Mouse (Mus musculus): ENCODE data around the gene Upf2. TPM values are rescaled to one million over a fixed set of nuclear protein-coding genes. Genes with fewer than 3 reads are reported as not detected.

The Upf2 gene
- polyA plus RNA-seq, 1 experiment, result 1.2 TPM

DNA sequence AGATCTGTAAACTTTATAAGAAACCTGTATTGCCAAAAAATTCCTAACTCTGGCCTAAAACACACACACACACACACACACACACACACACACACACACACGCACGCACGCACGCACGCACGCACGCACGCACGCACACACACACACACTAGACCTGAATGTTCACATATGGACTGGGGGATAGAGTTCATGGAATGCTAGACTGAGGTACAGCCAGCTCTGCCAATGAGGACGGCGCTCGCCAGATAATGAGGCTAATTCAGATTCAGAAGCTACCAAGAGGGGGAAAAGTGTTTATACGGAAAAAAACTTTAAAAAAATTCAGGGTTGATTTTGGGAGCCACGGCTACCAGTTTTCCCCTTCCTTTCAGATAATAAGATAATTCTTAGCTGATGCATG is 11.4 kb upstream of the Upf2 start:
- Histone ChIP-seq H3K27me3 (ENCODE audit: control insufficient read depth, insufficient read depth, low read length) (no peaks in the 10 kb centered on the region; the same call in 1 of the 2 replicates), H3K4me3 (ENCODE audit: low read depth, low read length) (no peak overlapping the region), H3K36me3 (ENCODE audit: control insufficient read depth, insufficient read depth, low read length) (no peaks in the 10 kb centered on the region), H3K4me1 (ENCODE audit: control insufficient read depth, insufficient read depth, insufficient read length, low read length) (peaks cover 5% of the 10 kb centered on the region), H3K27ac (ENCODE audit: insufficient read depth, low read depth, low read length) (no peak overlapping the region)
- no peak for TF ChIP-seq CTCF (IDR thresholded peaks at IDR 0.05; ENCODE audit: extremely low read depth, insufficient read length, insufficient replicate concordance, low read depth, low read length)
- no peak for TF ChIP-seq POLR2A (IDR thresholded peaks at IDR 0.05; ENCODE audit: low read depth, low read length)
- 92% methylated on average over 14 of the region's 14 CpGs for WGBS

DNA sequence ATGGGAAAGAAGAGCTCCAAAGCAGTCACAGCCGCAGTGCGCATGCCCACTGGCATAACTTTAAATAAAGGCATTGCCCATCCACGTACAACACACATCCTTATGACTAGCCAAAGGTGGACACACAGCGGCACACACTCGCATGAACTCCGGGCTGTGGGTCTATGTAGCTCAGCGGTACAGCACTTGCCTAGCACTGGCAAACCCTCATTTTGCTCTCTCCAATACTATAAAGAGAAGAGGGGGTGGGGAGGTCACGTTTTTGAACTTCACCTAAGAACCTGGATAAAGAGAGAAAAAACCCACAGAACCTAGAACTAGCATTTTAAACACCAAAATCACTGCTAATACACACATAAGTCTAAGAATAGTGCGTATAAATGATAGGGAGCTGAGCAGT is 10.3 kb upstream of the Upf2 start:
- H3K4me1 ChIP-seq (ENCODE audit: control insufficient read depth, insufficient read depth, insufficient read length, low read length), result peaks cover 5% of the 10 kb centered on the region
- 94% methylated on average over 9 of the region's 9 CpGs for WGBS
- no peak overlapping the region for H3K27ac ChIP-seq (ENCODE audit: insufficient read depth, low read depth, low read length)
- no peak overlapping the region for H3K4me3 ChIP-seq (ENCODE audit: low read depth, low read length)
- no peak for TF ChIP-seq CTCF (IDR thresholded peaks at IDR 0.05; ENCODE audit: extremely low read depth, insufficient read length, insufficient replicate concordance, low read depth, low read length)
- no peak for TF ChIP-seq POLR2A (IDR thresholded peaks at IDR 0.05; ENCODE audit: low read depth, low read length)
- H3K27me3 ChIP-seq (ENCODE audit: control insufficient read depth, insufficient read depth, low read length), result no peaks in the 10 kb centered on the region; the same call in 1 of the 2 replicates
- H3K36me3 ChIP-seq (ENCODE audit: control insufficient read depth, insufficient read depth, low read length), result no peaks in the 10 kb centered on the region

GRCm38 (mm10) chr2:5941861-5942415 is 9.3 kb upstream of the Upf2 start:
- Histone ChIP-seq H3K27ac (ENCODE audit: insufficient read depth, low read depth, low read length) (no peak overlapping the region), H3K4me3 (ENCODE audit: low read depth, low read length) (peak overlapping the region; percentile 70), H3K4me1 (ENCODE audit: control insufficient read depth, insufficient read depth, insufficient read length, low read length) (peaks cover 5% of the 10 kb centered on the region), H3K36me3 (ENCODE audit: control insufficient read depth, insufficient read depth, low read length) (no peaks in the 10 kb centered on the region), H3K27me3 (ENCODE audit: control insufficient read depth, insufficient read depth, low read length) (no peaks in the 10 kb centered on the region; the same call in 1 of the 2 replicates)
- 67% methylated on average over 11 of the region's 11 CpGs for WGBS
- TF ChIP-seq POLR2A (IDR thresholded peaks at IDR 0.05; ENCODE audit: low read depth, low read length) (no peak), CTCF (IDR thresholded peaks at IDR 0.05; ENCODE audit: extremely low read depth, insufficient read length, insufficient replicate concordance, low read depth, low read length) (no peak)

DNA sequence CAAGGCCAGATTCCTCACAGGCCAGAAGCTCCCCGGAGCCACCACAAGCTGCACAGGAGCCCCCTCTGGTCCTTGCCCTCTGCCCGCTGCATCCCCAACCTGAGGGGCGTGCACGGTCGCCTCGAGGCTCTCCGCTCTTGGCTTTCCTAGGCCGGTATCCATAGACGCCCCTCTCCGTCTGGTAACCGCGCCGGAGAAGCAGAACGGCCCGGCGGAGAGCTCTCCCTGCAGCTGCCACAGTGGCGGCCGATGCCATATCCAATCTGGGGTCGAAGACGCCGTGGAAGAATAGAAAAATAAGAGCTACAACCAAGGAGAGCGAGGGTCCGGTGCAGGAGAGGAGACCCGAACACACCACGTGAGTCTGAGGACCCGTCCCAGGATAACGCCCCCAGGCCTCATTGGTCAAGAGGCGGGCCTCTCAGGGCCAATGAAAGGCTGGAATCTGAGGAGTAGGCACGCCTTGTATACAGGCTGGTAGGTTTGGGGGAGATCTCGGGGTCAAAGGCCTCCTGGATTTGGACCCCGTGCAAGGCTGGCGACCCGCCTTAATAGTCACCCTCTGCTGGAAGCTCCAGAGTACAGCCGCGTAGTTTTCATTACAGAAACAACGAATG is 8.7 kb upstream of the Upf2 start, which contains the start of gene Dhtkd1:
Gene Dhtkd1, minus strand, starts transcription at position 377 of the 617 bp plus-strand sequence.
- no peak within 1 kb of the TSS for H3K27ac ChIP-seq (ENCODE audit: insufficient read depth, low read depth, low read length)
- H3K36me3 ChIP-seq (ENCODE audit: control insufficient read depth, insufficient read depth, low read length), result no peaks in the 10 kb centered on the region
- whole genome bisulfite sequencing, result 2% methylated on average over 36 of the region's 36 CpGs
- H3K4me3 ChIP-seq (ENCODE audit: low read depth, low read length), result peak within 1 kb of the TSS; percentile 70
- TF ChIP-seq POLR2A (IDR thresholded peaks at IDR 0.05; ENCODE audit: low read depth, low read length) (no peak), CTCF (IDR thresholded peaks at IDR 0.05; ENCODE audit: extremely low read depth, insufficient read length, insufficient replicate concordance, low read depth, low read length) (no peak)
- no peaks in the 10 kb centered on the region; the same call in 1 of the 2 replicates for H3K27me3 ChIP-seq (ENCODE audit: control insufficient read depth, insufficient read depth, low read length)
- peaks cover 5% of the 10 kb centered on the region for H3K4me1 ChIP-seq (ENCODE audit: control insufficient read depth, insufficient read depth, insufficient read length, low read length)

DNA sequence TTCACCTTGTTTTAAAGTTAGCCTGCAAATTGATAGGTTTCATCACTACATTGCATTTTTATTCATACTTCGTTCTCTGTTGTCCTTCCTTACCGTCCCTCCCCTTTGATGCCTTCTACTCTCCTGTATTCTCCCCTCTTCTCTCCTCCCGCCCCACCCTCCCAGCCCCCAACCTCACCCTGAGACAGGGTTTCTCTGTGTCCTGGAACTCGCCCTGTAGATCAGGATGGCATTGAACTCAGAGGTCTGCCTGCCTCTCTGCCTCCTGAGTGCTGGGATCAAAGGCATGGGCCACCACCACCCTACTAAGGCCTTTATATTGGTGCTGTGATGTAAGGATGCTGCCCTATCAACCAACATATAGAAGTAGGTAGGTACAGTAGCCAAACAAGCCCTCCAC is 8.2 kb upstream of the Upf2 start:
- no peaks in the 10 kb centered on the region for H3K36me3 ChIP-seq (ENCODE audit: control insufficient read depth, insufficient read depth, low read length)
- H3K4me3 ChIP-seq (ENCODE audit: low read depth, low read length), result no peak overlapping the region
- no peak overlapping the region for H3K27ac ChIP-seq (ENCODE audit: insufficient read depth, low read depth, low read length)
- no peaks in the 10 kb centered on the region; the same call in 1 of the 2 replicates for H3K27me3 ChIP-seq (ENCODE audit: control insufficient read depth, insufficient read depth, low read length)
- peaks cover 5% of the 10 kb centered on the region for H3K4me1 ChIP-seq (ENCODE audit: control insufficient read depth, insufficient read depth, insufficient read length, low read length)
- TF ChIP-seq POLR2A (IDR thresholded peaks at IDR 0.05; ENCODE audit: low read depth, low read length) (no peak), CTCF (IDR thresholded peaks at IDR 0.05; ENCODE audit: extremely low read depth, insufficient read length, insufficient replicate concordance, low read depth, low read length) (no peak)
- WGBS, result 56% methylated on average over 4 of the region's 4 CpGs

DNA sequence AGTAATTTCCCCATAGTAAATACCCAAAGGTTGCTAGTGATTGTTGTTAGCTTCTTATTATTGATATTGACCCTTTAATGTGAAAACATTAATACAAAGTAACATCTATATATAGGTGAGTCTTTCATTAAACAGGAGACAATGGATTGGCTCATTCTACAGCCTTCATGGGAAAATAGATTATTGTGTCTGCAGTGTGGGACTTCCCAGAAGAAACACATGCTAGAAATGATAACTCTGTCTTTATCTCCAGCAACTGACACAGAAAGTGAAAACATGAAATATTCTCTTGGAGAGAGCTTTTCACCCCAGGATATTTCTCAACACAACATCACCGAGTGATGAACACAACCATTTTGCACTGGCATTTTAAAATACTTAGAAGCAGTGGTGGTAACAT is 5.6 kb upstream of the Upf2 start:
- H3K4me1 ChIP-seq (ENCODE audit: control insufficient read depth, insufficient read depth, insufficient read length, low read length), result peaks cover 5% of the 10 kb centered on the region
- no peak for TF ChIP-seq CTCF (IDR thresholded peaks at IDR 0.05; ENCODE audit: extremely low read depth, insufficient read length, insufficient replicate concordance, low read depth, low read length)
- no peak for TF ChIP-seq POLR2A (IDR thresholded peaks at IDR 0.05; ENCODE audit: low read depth, low read length)
- WGBS, result 78% methylated on average over 1 of the region's 1 CpGs

DNA sequence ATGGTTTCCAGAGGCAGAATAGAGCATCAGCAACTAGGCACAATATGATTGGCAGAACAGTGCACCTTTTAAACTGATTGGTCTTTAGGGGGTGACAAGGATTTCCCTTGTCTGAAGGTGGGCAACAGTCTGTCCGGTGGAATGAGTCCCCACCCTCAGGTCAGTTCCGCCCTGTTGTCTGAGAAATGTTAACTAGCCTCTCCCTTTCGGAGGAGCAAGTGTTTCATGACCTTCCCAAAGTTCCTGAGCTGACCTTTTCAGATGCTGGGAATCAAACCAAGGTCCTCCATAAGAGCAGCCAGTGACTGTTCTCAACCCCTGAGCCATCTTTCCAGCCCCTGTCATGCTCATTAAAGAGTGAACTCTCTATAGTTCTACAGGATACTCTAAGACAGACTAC is 4.4 kb upstream of the Upf2 start:
- H3K27me3 ChIP-seq (ENCODE audit: control insufficient read depth, insufficient read depth, low read length), result no peaks in the 10 kb centered on the region
- no peaks in the 10 kb centered on the region for H3K36me3 ChIP-seq (ENCODE audit: control insufficient read depth, insufficient read depth, low read length)
- peaks cover 5% of the 10 kb centered on the region for H3K4me1 ChIP-seq (ENCODE audit: control insufficient read depth, insufficient read depth, insufficient read length, low read length)
- no peak overlapping the region for H3K4me3 ChIP-seq (ENCODE audit: low read depth, low read length)
- 88% methylated on average over 3 of the region's 3 CpGs for WGBS
- H3K27ac ChIP-seq (ENCODE audit: insufficient read depth, low read depth, low read length), result no peak overlapping the region
- TF ChIP-seq CTCF (IDR thresholded peaks at IDR 0.05; ENCODE audit: extremely low read depth, insufficient read length, insufficient replicate concordance, low read depth, low read length), result no peak
- TF ChIP-seq POLR2A (IDR thresholded peaks at IDR 0.05; ENCODE audit: low read depth, low read length), result no peak

More for the DNA sequence above, 5.6 kb upstream of the Upf2 start:
- Histone ChIP-seq H3K36me3 (ENCODE audit: control insufficient read depth, insufficient read depth, low read length) (no peaks in the 10 kb centered on the region), H3K27me3 (ENCODE audit: control insufficient read depth, insufficient read depth, low read length) (no peaks in the 10 kb centered on the region), H3K27ac (ENCODE audit: insufficient read depth, low read depth, low read length) (no peak overlapping the region), H3K4me3 (ENCODE audit: low read depth, low read length) (no peak overlapping the region)

Measured in small intestine, adult 2 months (tissue).